Mouse (Mus musculus) brain, embryonic 14.5 days (tissue): ENCODE data around the gene Rbms2.
A peak's percentile ranks its signal among the peaks of the same experiment; 100 is the strongest.

Experiments used
- CTCF ChIP-seq: fragments of 200-500 bp; IDR thresholded peaks from 2 replicates; pipeline ENCODE4 v1.5.1; 2012; ENCODE audit warnings: inconsistent platforms, mild to moderate bottlenecking, moderate library complexity, borderline replicate concordance; ENCODE audit not compliant: insufficient read depth, insufficient read length; ENCODE audit errors: extremely low read depth
- POLR2A ChIP-seq: fragments of 200-500 bp; IDR thresholded peaks from 2 replicates; pipeline ENCODE4 v1.6.1; 2012; ENCODE audit warnings: mild to moderate bottlenecking, inconsistent platforms, borderline replicate concordance; ENCODE audit not compliant: poor library complexity, insufficient read depth, insufficient read length, severe bottlenecking; ENCODE audit errors: extremely low read depth

DNA sequence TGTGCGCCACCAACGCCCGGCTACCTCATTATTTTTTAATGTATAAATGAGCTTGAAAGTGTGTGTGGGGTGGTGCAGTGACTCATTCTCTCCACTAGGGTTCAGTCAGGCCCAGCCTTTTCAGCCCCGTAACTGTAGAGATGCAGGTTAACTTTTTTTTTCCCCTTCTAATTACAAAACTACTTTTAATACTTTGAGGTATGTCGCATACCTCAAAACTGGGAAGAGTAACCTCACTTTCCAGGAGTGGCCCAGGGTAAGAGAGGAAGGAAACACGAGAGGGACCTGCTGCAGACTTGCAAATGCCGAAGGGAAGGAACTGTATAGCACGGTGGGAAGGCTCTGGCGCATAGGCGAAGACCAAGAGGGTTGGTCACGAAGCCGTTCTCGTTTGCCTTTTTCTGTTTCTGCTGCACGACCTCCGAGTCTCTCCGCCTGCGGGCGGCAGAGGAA is 32.8 kb upstream of the Rbms2 start:
- TF ChIP-seq CTCF (peak; percentile 67; the same call in 1 of the 2 replicates), POLR2A (no peak)
